Mouse (Mus musculus): Measurements from ENCODE around the gene Adh6a.
"Not testable (repeated sequence)": the region's sequence is repeated elsewhere in the genome, so short reads cannot be mapped to it uniquely, and the experiment has no call there.

Adh6a gene

DNA sequence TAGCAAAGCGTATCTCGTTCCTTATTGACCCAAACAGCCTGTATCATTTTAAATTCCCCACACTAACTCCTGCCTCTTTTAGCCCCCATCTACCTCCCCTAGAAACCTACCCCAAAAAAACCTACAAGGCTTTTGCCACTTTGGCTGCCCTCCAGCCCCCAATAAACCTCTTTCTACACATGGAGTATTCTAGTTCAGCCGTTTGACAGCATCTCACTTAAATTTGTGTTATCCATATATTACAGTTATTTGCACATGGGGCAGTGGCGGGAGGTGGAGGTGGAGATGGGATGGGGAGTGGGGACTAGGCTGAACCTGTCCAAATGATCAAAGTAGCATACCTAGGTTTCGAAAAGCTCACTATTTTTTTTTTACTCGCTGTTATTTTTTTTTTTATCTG lies 12.4 kb downstream of the Adh6a start:
- no peak for DNase-seq

DNA sequence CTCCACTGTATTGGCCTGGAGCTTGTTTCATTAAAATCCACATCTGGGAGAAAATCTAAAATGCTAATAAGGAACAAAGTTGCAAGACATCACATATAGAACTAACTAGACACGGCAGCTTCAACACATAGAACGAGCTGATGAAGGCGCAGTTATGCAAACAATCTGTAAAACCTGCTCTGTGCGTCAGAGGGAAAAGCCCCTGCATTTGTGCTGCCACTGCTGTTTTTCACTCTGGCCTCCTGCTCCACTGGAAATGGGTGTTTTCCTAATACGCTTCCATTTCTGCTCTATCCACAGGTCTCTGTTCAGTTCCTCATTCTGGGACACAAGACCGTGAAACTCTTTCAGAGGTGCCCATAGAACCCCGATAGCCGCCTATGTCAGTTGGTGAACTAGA lies 20.8 kb downstream of the Adh6a start:
- no peak for DNase-seq

DNA sequence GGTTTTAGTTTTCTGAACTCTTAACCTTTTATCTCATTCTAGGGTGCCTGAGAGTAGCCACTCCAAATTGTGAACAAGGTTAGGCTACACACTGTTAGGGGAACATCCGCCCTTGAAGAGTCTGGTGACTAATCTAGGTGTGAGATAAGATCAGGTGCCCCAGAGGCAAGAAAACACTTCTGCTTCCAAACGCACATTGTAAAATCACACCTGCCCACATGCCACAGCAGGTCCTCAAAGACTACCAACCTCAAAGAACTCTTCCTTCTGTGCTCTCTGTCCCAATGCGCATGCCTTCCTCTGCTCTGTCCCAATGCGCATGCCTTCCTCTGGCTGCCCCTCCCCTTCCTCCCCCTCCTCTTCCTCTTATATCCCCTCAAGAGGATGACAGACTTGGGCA lies 21.2 kb downstream of the Adh6a start:
- DNase-seq: no peak

- no peak for DNase-seq
Observed at GRCm38 (mm10) chr3:138335566-138335965, 22.5 kb downstream of the Adh6a start.

DNA sequence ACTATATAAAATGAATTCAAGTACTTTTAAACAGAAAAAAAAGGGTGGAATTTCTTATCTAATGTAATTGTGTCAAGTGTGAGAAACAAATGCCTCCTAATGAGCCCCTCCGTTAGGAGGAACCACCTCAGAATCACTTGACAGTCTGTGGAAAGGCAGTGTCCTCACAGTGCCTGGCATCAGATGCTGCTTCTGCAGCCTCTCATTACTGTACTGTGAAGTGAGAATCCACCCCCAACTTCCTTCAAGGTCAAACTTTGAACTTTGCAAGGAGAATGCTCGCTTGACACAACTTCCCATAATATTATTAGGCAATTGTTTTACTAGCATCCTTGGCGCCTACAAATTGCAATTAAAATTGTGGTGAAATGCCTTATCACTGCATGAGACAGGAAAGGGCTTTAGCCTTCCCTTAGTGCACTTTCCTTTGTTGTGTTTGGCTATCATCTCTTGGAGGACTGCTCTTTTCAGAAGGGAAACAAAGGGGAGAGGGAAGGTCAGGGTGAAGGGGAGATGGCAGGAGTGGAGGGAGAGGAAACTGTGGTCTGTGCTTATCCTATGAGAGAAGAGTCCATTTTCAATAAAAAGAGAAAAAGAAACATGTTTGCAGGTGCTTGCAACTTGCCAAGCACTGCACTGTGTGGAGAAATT lies 23.1 kb downstream of the Adh6a start:
- peak in 1 of 2 experiments; percentile 15 for DNase-seq

DNA sequence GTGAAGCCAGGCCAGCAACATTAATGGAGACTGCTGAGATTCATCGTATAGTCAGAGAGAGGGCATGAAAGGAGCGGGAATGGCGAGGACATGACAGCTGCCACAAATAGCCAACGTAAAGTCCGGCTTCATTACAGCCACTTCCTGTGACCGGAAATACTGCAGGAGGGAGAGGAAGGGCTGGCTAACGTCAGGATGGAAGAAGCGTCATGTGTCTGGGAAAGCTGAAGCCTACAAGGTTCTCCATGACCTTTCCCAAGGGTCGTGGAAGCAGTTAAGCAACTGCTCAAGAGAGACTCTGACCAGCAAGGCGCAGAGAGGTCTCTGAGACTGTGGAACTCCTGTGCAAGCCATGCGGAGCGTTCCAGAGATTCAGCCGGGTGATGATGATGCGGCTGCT lies 28.4 kb downstream of the Adh6a start, which contains the start of gene Adh6b:
Gene Adh6b (plus strand): TSS at position 305 of the 400 bp plus-strand sequence.
- DNase-seq: no peak

DNA sequence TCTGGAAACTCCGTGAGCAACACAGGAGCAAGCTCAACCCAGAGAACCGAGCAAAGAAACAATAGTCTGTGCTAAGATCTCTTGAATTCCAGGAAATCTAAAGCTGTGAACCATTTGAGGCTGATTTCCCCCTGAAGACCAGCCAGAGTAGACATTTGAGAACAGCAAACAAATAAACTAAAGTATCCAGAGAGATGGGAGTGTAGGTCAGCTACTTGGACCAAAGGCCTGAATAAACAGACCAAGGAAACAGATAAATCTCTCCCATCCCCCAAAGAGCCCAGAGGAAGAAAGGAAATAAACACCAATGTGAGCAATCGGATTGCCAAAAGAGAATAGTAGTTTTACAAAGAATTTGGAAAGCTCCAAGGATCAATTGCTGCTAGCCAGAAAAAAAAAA lies 34.0 kb downstream of the Adh6a start:
- no peak for DNase-seq

DNA sequence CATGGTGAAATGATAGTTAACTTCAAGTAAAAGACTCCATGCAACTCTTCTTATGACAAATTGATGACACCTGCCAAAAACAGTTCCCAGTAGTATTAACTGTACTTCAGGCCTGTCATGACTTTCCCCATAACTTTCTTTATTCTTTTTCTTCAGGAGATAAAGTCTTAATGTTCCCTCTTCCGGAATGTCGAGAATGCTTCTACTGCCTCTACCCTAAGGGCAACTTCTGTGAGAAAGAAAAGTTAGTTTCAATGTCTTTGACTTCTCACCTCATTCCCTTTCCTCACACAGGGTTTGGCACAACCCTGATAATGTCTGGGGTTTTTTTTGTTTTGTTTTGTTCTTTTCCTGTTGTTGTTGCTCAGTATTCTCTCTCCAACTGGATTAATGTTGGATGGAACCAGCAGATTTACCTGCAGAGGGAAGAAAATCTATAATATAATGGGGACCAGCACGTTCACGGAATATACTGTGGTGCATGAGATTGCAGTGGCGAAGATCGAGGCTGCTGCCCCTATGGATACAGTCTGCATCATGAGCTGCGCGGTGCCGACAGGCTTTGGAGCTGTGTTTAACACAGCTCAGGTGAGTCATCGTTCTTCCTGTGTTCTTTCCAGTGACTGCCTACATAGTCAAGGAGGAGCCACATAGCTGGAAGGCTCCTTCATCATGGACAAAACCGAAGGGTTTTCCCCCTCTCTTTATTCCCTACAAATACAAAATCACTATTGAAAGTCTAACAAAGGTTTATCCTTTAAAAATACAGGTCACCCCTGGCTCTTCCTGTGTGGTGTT lies 39.1 kb downstream of the Adh6a start:
- no peak for DNase-seq

- DNase-seq: no peak
Observed at GRCm38 (mm10) chr3:138358856-138359255, 45.8 kb downstream of the Adh6a start.

DNA sequence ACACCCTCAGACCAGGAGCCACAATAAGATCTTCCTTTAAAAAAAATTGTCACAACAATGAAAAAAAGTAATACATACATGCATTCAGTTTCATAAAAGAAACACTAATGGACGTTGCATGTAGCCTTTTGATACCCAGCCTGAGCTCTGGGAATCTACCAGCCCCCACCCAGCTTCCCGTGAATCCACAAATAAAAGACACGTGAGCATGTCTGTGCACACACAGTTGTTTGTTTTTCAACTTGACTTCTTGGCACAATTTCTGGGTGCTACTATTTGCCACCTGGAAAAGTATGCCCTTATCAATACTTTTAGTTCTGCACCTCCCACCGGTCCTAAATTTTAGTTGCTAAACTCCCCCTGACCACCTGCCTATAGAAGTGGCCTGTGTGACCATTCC lies 47.6 kb downstream of the Adh6a start:
- no peak for DNase-seq

- DNase-seq: no peak
Observed at GRCm38 (mm10) chr3:138362920-138363319, 49.8 kb downstream of the Adh6a start.

DNA sequence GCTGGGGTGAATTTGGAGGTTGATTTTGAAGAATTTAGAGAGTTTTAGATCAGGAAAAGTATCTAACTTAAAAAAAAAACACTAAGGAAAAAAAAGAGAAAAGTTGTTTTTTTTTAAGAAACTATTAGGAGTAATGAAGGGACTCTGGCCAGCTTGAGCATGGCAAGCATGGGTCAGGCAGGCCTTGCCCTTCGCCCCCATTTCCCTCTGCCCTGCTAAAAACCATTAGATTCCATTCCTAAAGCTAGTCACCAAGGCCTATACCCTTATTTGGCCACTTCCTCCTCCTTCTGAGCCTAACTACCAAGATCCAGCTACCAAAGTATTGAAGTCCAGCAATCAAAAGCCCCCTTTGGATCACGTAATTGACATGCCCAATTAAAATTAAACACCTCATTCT lies 53.1 kb downstream of the Adh6a start:
- DNase-seq: no peak

- DNase-seq: no peak
Observed at GRCm38 (mm10) chr3:138369546-138369945, 56.5 kb downstream of the Adh6a start.

GRCm38 (mm10) chr3:138370289-138370688 lies 57.2 kb downstream of the Adh6a start:
- DNase-seq: not testable (repeated sequence)

DNA sequence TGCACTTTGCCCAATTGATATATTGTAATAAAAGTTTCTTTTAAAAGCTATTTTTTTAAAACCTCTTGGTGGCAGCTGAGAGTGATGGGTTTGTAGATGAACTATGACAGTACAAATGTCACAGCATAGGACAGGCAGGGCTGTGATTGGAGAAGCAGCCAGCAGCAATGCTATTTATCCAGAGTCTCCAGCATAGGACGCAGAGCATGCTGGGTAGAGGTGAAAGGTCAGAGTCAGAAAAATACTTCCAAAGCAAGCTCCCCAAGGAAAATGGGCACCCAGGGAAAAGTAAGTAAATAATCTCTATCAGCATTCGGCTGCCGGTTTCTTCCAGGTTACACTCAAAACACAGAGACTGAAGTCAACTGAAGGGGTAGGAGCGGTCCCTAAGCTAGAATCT lies 60.8 kb downstream of the Adh6a start:
- no peak for DNase-seq

DNA sequence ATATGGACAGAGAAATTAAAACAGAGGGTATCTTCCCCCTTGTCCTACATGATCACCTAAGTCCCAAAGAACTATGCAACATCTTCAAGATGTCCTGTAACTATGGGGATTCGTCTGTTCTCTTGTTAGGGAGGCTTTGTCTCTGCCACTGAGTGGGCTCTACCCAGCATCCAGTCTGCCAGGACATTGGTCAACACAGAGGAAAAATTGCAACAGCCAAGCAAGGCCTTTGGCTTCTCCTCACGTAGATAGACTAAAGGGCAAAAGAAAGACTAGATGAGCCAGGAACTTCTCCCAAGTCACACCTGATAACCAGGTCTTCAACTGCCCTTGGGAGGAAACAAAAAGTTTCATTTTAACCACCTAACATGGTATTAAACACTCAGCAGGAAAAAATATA lies 62.1 kb downstream of the Adh6a start:
- no peak for DNase-seq

Measured in kidney, adult 8-10 months (tissue).